Mouse (Mus musculus): ENCODE results near the gene Rec114.

- TF ChIP-seq USF1 (IDR thresholded peaks at IDR 0.05; ENCODE audit: low read depth) (no peak), POLR2A (IDR thresholded peaks at IDR 0.05; ENCODE audit: insufficient read length, low read depth) (no peak)
Observed at GRCm38 (mm10) chr9:58748142-58748541, 4.4 kb upstream of the Rec114 start.
